Mouse (Mus musculus) midbrain, postnatal 0 days (tissue): ENCODE results near the gene 1700023F06Rik. TPM values are rescaled to one million over a fixed set of nuclear protein-coding genes. Genes with fewer than 3 reads are reported as not detected.
A peak's percentile ranks its signal among the peaks of the same experiment; 100 is the strongest.
"Not testable (repeated sequence)": the region's sequence is repeated elsewhere in the genome, so short reads cannot be mapped to it uniquely, and the experiment has no call there.

Experiments
- ATAC-seq: fragments of 200-750 bp; cut with Nextera tagmentation; 2 replicates; pipeline ENCODE4 v1.8.0; 2017; ENCODE audit warnings: moderate number of reproducible peaks, mild to moderate bottlenecking, moderate TSS enrichment, moderate library complexity; ENCODE audit not compliant: low FRiP score
- DNase-seq: peaks from one replicate; pipeline ENCODE4 v3.0.0-alpha.2; 2015; ENCODE audit warnings: low spot score
- H3K27ac ChIP-seq: fragments of 300-500 bp; sonication (generic); 2 replicates; pipeline ENCODE4 v1.5.1; 2014; ENCODE audit warnings: low read depth, mild to moderate bottlenecking, low read length, mixed read lengths
- H3K27me3 ChIP-seq: fragments of 300-500 bp; sonication (generic); 2 replicates; pipeline ENCODE4 v1.6.1; 2014; ENCODE audit warnings: low read length, control low read depth, mixed read lengths; ENCODE audit not compliant: insufficient read depth
- H3K36me3 ChIP-seq: fragments of 300-500 bp; sonication (generic); 2 replicates; pipeline ENCODE4 v1.6.1; 2014; ENCODE audit warnings: low read length, control low read depth, mixed read lengths; ENCODE audit not compliant: insufficient read depth
- H3K4me1 ChIP-seq: fragments of 300-500 bp; sonication (generic); 2 replicates; pipeline ENCODE4 v1.6.1; 2014; ENCODE audit warnings: mild to moderate bottlenecking, control low read depth, antibody characterized with exemption, low read length, mixed read lengths; ENCODE audit not compliant: insufficient read depth
- H3K4me2 ChIP-seq: fragments of 300-500 bp; sonication (generic); 2 replicates; pipeline ENCODE4 v1.6.1; 2014; ENCODE audit warnings: low read depth, mild to moderate bottlenecking, low read length, mixed read lengths; ENCODE audit not compliant: poor library complexity, severe bottlenecking
- H3K4me3 ChIP-seq: fragments of 300-500 bp; sonication (generic); 2 replicates; pipeline ENCODE4 v1.5.1; 2014; ENCODE audit warnings: low read depth, mild to moderate bottlenecking, low read length, moderate library complexity
- H3K9ac ChIP-seq: fragments of 300-500 bp; sonication (generic); replicated peaks from 2 replicates; pipeline ENCODE4 v1.6.1; 2014; ENCODE audit warnings: mild to moderate bottlenecking, low read length, moderate library complexity, mixed read lengths; ENCODE audit not compliant: poor library complexity, severe bottlenecking
- H3K9me3 ChIP-seq: fragments of 300-500 bp; sonication (generic); 2 replicates; pipeline ENCODE4 v1.6.1; 2016; ENCODE audit warnings: low read length, control low read depth
- CTCF ChIP-seq: IDR thresholded peaks from 2 replicates; pipeline ENCODE4 v1.5.1; 2016; ENCODE audit warnings: antibody characterized with exemption, mild to moderate bottlenecking
- WGBS: fragments of 180-500 bp; shearing (Covaris S2); extraction: QIAGEN DNeasy Blood & Tissue Kit; methylation state at CpG from one replicate; pipeline ENCODE4 v1.1.7; 2014; 5-methylcytosine and 5-hydroxymethylcytosine counted together
- polyA plus RNA-seq: library from polyadenylated mRNA; unstranded; fragments of >200 nt; fragmentation: Nextera tagmentation; extraction: Ambion mirVana; gene quantifications from 2 replicates; pipeline ENCODE4 v1.2.1, GENCODE M21; 2015
- total RNA-seq: library from RNA; depleted of rRNA; stranded (reverse); fragments of >200 nt; gene quantifications from 2 replicates; pipeline ENCODE4 v1.2.3, GENCODE M21; 2014

1700023F06Rik gene
- total and polyA plus RNA-seq, 2 experiments from 2014 or later = 4.9 TPM; not detected in 1

DNA sequence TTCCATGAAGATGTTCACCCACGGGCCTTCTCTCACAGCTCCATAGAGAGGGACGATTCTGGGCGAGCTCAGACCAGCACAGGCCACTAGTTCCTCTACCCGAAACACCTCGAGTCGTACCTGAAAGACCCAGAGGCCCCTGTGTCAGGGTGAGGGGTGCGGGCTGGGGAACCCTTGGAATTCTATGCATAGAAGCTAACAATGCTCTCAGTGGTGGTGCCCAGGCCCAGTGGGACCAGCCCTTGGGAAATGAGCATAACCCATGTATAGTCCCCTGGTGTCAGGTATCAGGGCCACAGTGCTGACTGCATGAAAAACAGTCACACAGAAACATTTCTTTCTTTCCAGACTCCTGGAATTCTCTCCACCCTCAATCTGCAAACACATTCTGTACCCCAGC lies 23.0 kb upstream of the 1700023F06Rik start:
- DNase-seq = no peak
- Histone ChIP-seq H3K27ac (no peak overlapping the region), H3K4me3 (no peak overlapping the region), H3K4me1 (no peaks in the 10 kb centered on the region), H3K27me3 (no peaks in the 10 kb centered on the region), H3K4me2 (no peak overlapping the region), H3K9me3 (no peaks in the 10 kb centered on the region), H3K9ac (no peak overlapping the region), H3K36me3 (peaks cover 32% of the 10 kb centered on the region)
- no peak for ATAC-seq
- TF ChIP-seq CTCF = no peak
- 96% methylated on average over 7 of the region's 7 CpGs for WGBS

DNA sequence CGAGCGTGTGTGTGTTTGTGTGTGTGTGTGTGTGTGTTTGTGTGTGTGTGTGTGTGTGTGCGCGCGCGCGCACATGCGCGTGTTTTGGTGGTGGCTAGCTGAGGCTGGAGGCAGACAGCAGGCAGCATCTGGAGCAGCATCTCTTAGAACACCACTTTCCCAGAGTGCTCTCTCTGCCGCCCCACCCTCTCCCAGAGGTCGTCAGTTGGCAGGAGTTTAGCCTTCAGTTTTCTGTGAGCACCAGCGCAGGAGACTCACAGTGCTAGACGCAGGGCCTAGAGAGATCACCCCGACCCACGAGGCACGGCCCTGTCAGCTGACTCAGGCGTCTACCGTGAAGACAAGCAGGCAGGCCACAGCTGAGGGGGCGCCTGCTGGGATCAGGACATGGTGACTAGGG lies 22.3 kb upstream of the 1700023F06Rik start:
- H3K36me3 ChIP-seq = peaks cover 34% of the 10 kb centered on the region
- no peak overlapping the region for H3K4me2 ChIP-seq
- DNase-seq = no peak
- no peak overlapping the region for H3K9ac ChIP-seq
- WGBS = 92% methylated on average over 19 of the region's 19 CpGs
- no peaks in the 10 kb centered on the region for H3K27me3 ChIP-seq
- H3K4me3 ChIP-seq = no peak overlapping the region
- no peak for ATAC-seq
- no peaks in the 10 kb centered on the region for H3K9me3 ChIP-seq
- no peak for TF ChIP-seq CTCF
- H3K4me1 ChIP-seq = no peaks in the 10 kb centered on the region
- H3K27ac ChIP-seq = no peak overlapping the region

GRCm38 (mm10) chr11:103229608-103230007 lies 21.2 kb upstream of the 1700023F06Rik start:
- H3K36me3 ChIP-seq = peaks cover 40% of the 10 kb centered on the region
- no peak for ATAC-seq

GRCm38 (mm10) chr11:103223951-103224456 lies 15.6 kb upstream of the 1700023F06Rik start:
- Histone ChIP-seq H3K9me3 (no peaks in the 10 kb centered on the region), H3K4me2 (no peak overlapping the region), H3K4me3 (no peak overlapping the region), H3K27me3 (no peaks in the 10 kb centered on the region), H3K27ac (no peak overlapping the region), H3K36me3 (peaks cover 49% of the 10 kb centered on the region), H3K4me1 (no peaks in the 10 kb centered on the region), H3K9ac (no peak overlapping the region)
- TF ChIP-seq CTCF = no peak
- ATAC-seq = no peak
- DNase-seq = no peak
- WGBS = 63% methylated on average over 18 of the region's 18 CpGs

More at GRCm38 (mm10) chr11:103229608-103230007, 21.2 kb upstream of the 1700023F06Rik start:
- H3K4me1 ChIP-seq = no peaks in the 10 kb centered on the region
- 92% methylated on average over 2 of the region's 2 CpGs for WGBS
- peak; percentile 33 for TF ChIP-seq CTCF
- no peak for DNase-seq
- H3K27me3 ChIP-seq = no peaks in the 10 kb centered on the region
- no peak overlapping the region for H3K9ac ChIP-seq
- H3K4me3 ChIP-seq = no peak overlapping the region
- H3K4me2 ChIP-seq = no peak overlapping the region
- no peaks in the 10 kb centered on the region for H3K9me3 ChIP-seq
- H3K27ac ChIP-seq = no peak overlapping the region

DNA sequence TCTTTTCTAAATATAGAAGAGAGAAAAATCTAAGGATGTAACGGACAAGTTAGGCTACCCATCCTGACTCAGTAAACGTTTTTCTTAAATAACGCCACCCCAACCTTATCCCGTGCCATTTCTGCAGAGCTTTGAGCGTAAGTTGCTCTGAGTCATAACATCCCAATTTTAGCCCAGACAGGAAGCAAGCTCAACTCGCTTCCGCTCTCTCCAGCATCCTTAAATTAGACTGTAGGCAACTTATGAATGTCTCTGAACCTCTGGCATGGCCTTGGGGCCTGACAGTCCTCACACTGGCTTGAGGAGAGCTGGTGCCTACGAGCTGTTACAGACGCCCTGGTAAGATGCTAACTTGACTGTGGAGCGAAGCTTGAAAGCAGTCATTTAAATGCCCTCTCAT lies 15.1 kb upstream of the 1700023F06Rik start:
- Histone ChIP-seq H3K9ac (no peak overlapping the region), H3K36me3 (peaks cover 49% of the 10 kb centered on the region), H3K9me3 (no peaks in the 10 kb centered on the region), H3K4me3 (no peak overlapping the region), H3K4me2 (no peak overlapping the region), H3K27ac (no peak overlapping the region), H3K27me3 (no peaks in the 10 kb centered on the region), H3K4me1 (no peaks in the 10 kb centered on the region; the same call in 1 of the 2 replicates)
- DNase-seq (no peak), ATAC-seq (no peak)
- WGBS = 86% methylated on average over 10 of the region's 10 CpGs
- TF ChIP-seq CTCF = no peak

DNA sequence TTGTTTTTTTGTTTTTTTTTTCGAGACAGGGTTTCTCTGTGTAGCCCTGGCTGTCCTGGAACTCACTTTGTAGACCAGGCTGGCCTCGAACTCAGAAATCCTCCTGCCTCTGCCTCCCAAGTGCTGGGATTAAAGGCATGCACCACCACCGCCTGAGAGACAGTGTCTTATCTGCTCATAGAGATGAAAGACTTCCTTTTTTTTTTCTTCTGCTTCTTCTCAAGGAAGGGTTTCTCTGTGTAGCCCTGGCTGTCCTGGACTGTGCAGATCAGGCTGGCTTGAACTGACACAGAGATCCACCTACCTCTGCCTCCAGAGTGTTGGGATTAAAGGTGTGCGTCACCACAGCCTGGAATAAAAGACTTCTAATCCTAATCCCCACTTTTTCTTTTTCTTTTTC lies 14.4 kb upstream of the 1700023F06Rik start:
- H3K27me3 ChIP-seq, H3K9me3 ChIP-seq, ATAC-seq, DNase-seq, H3K4me1 ChIP-seq, H3K27ac ChIP-seq, H3K4me3 ChIP-seq, H3K4me2 ChIP-seq, H3K9ac ChIP-seq: not testable (repeated sequence)
- peaks cover 49% of the 10 kb centered on the region for H3K36me3 ChIP-seq
- 95% methylated on average over 4 of the region's 4 CpGs for WGBS
